Mouse (Mus musculus): ENCODE results near the gene Dnajc28.

GRCm38 (mm10) chr16:91623074-91623473, 4.2 kb upstream of the Dnajc28 start:
- TF ChIP-seq CTCF (IDR thresholded peaks at IDR 0.05; ENCODE audit: borderline replicate concordance, extremely low read depth, insufficient read depth, insufficient read length) = no peak
- TF ChIP-seq POLR2A (IDR thresholded peaks at IDR 0.05; ENCODE audit: borderline replicate concordance, extremely low read depth, insufficient read depth, insufficient read length, poor library complexity, severe bottlenecking) = no peak
